Mouse (Mus musculus) urinary bladder, postnatal 36 days (tissue): ENCODE measurements around the gene Sgf29.

Source experiments
- DNase-seq, 2 experiments: peaks; one replicate each; pipeline ENCODE4 v3.0.0; 2022; ENCODE audit warnings: low spot score in 2 of 2, mixed read lengths in 1 of 2

The Sgf29 gene

GRCm38 (mm10) chr7:126707442-126708174 lies 58.5 kb downstream of the Sgf29 start, which contains the start of gene Coro1a:
Gene Coro1a (minus strand): TSS chr7:126707787.
- DNase-seq, result no peak

DNA sequence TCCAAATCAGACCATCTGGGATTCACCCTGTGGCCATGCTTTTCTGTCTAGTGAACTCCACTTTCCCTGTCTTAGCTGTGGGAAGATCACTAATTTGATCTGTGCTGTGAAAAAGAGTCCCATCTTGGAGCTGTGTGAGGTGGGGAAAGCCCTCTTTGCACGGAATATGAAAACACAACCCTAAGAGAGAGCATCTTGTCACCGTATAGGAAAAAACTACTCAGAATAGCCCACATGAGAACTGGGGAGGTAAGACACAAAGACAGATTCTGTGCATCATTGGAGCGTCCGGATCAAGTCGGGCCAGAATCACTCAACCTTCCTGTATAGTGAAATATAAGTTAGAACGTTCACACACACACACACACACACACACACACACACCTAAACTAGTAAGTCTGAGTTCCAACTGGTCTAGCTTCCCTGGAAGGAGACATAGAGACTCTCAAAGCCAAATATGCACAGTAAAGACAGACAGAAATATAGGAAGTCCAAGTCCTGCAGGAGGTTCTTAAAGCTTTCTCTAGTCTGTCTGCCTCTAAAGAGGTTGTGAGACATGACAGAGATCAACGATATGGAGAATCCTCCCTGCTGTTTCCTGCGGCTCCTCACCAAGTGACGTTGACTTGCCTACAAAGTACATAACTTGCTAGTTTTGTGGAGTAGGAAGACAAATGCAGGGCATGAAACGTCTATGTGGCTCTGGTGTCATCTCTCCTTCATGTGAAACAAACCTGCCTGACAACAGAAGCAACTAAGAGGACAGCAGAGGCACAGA lies 59.3 kb downstream of the Sgf29 start:
- no peak for DNase-seq

GRCm38 (mm10) chr7:126710266-126710665 lies 61.2 kb downstream of the Sgf29 start:
- no peak for DNase-seq

DNA sequence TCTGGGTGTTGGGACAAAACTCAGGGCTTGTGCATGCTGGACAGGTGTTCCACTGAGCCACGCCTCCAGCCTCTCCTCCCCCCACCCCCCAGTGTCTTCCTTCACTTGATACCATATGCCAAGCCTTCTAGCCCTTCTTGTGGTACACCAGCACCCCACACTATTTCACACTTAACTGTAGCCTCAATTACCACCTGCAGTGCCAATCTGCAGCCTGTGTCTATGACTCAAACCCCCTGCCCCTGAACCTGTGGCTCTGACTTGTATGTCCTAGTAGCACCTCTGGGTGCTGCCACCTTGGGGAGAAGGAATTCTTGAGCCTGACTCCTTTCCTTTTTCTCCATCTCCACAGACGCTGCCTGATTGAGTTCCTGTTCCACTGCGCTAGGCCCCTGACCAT lies 62.8 kb downstream of the Sgf29 start:
- no peak for DNase-seq

- DNase-seq, result no peak
Observed at GRCm38 (mm10) chr7:126715679-126716078, 66.6 kb downstream of the Sgf29 start.

GRCm38 (mm10) chr7:126717566-126717965 lies 68.5 kb downstream of the Sgf29 start:
- DNase-seq, result no peak

- DNase-seq, result no peak
Observed at GRCm38 (mm10) chr7:126718787-126719337, 69.8 kb downstream of the Sgf29 start.

DNA sequence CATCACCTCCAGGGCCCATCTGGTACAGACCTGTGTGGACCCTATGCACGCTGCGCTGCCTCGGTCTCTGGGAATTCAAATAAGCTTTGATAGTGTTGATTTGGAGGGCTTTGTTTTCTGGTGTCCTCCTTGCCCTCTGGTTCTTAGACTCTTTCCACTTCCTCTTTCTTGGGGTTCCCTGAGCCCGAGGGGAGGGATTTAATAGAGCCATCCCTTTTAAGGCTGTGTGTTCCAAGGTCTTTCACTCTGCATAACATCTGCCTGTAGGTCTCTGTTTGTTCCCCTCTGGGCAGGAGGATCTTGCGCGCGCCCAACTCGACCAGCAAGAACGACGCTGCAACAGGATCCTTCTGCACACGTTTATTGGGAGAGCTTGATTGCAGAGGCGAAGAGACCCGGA lies 72.5 kb downstream of the Sgf29 start:
- no peak for DNase-seq
